Mouse (Mus musculus) liver, embryonic 13.5 days (tissue): ENCODE data around the gene Dlg3. TPM values are rescaled to one million over a fixed set of nuclear protein-coding genes. Genes with fewer than 3 reads are reported as not detected.
A peak's percentile ranks its signal among the peaks of the same experiment; 100 is the strongest.

ENCODE experiments used
- ATAC-seq: fragments of 200-750 bp; cut with Nextera tagmentation; 2 replicates; pipeline ENCODE4 v1.8.0; 2017; ENCODE audit warnings: low read depth, mild to moderate bottlenecking, moderate number of reproducible peaks, moderate library complexity
- DNase-seq: peaks from one replicate; pipeline ENCODE4 v3.0.0; 2022
- H3K27ac ChIP-seq: fragments of 300-500 bp; sonication (generic); 2 replicates; pipeline ENCODE4 v1.5.1; 2015; ENCODE audit warnings: moderate library complexity, mild to moderate bottlenecking, inconsistent platforms
- H3K27me3 ChIP-seq: fragments of 300-500 bp; sonication (generic); 2 replicates; pipeline ENCODE4 v1.6.1; 2015; ENCODE audit warnings: mild to moderate bottlenecking, inconsistent platforms
- H3K36me3 ChIP-seq: fragments of 300-500 bp; sonication (generic); 2 replicates; pipeline ENCODE4 v1.6.1; 2015; ENCODE audit warnings: mild to moderate bottlenecking, inconsistent platforms
- H3K4me1 ChIP-seq: fragments of 300-500 bp; sonication (generic); replicated peaks from 2 replicates; pipeline ENCODE4 v1.6.1; 2015; ENCODE audit warnings: inconsistent platforms
- H3K4me2 ChIP-seq: fragments of 300-500 bp; sonication (generic); 2 replicates; pipeline ENCODE4 v1.6.1; 2015; ENCODE audit warnings: inconsistent platforms, mild to moderate bottlenecking, moderate library complexity
- H3K4me3 ChIP-seq: fragments of 300-500 bp; sonication (generic); replicated peaks from 2 replicates; pipeline ENCODE4 v1.5.1; 2015; ENCODE audit warnings: mild to moderate bottlenecking, inconsistent platforms
- H3K9ac ChIP-seq: fragments of 300-500 bp; sonication (generic); 2 replicates; pipeline ENCODE4 v1.6.1; 2015; ENCODE audit warnings: mild to moderate bottlenecking, inconsistent platforms
- H3K9me3 ChIP-seq: fragments of 300-500 bp; sonication (generic); replicated peaks from 2 replicates; pipeline ENCODE4 v1.6.1; 2016; ENCODE audit warnings: inconsistent platforms
- WGBS: fragments of 180-500 bp; shearing (Covaris S2); methylation state at CpG from one replicate; pipeline ENCODE4 v1.1.7; 2015; ENCODE audit not compliant: insufficient replicate concordance; 5-methylcytosine and 5-hydroxymethylcytosine counted together
- polyA plus RNA-seq: library from polyadenylated mRNA; unstranded; fragments of >200 nt; fragmentation: Nextera tagmentation; extraction: Ambion mirVana; gene quantifications from 2 replicates; pipeline ENCODE4 v1.2.1, GENCODE M21; 2015

Gene Dlg3
- polyA plus RNA-seq: 0.28 and 0.44 TPM in 2 replicates

DNA sequence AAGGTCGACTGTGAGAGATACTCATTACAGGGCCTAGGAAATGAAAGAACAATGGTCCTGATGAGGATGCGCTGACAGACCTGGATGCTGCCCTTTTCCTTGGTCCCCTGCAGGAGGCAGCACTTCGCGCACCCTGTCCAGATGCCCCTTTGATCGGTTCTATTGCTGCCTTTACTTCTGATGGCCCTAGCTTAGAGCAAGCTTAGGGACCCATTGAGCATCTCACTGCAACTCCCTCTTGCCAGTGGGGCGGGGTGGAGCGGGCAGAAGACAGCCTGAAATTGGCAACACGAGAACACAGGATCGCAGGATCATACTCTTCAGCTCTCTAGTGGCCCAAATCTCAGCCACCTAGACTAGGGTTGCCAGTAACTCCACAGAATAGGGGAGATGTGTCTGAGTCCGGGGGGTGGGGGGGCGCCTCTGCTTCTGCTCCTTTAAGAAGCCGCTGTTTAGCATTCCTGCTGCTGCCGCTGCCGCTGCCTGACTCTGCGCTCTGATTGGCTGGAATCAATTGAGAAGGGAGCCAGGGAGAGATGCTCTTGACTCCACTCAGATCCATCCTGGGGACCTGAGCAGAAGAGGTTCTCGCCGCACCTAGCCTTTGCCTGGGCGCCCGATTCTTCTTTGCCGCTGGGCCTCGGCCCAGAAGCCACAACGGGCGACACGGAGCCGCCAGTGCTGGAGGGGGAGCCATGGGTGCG, at the start of gene Dlg3:
Gene Dlg3 (plus strand): TSS at position 542 of the 704 bp plus-strand sequence.
- Histone ChIP-seq H3K27me3 (peaks cover 36% of the 10 kb centered on the region), H3K36me3 (no peaks in the 10 kb centered on the region), H3K4me3 (peak within 1 kb of the TSS; percentile 18), H3K9me3 (no peaks in the 10 kb centered on the region), H3K27ac (no peak within 1 kb of the TSS), H3K4me2 (peak within 1 kb of the TSS; percentile 50), H3K9ac (no peak within 1 kb of the TSS), H3K4me1 (no peaks in the 10 kb centered on the region)
- DNase-seq: no peak
- no peak for ATAC-seq
- 12% methylated on average over 26 of the region's 26 CpGs for WGBS

DNA sequence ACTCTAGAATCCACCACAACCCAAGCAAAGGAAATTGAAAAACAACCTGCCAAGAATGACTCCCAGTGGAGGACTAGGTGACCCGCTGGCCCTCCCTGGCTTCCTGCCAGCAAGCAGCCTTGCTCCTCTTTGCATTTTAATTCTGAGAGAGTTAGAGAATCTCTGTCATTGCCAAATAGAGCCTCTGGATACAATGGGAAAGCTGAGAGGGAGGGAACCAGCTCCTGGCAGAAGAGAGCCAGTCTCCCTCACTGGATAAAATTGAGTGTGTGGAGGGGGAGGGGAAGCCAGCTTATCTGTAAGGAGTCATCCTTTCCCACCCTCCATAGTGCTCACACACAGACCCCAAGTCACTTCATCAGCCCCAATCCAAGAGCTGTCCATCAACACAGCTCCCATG, 38.6 kb upstream of the Dlg3 start:
- H3K36me3 ChIP-seq: peaks cover 34% of the 10 kb centered on the region
- H3K27me3 ChIP-seq: peaks cover 22% of the 10 kb centered on the region
- DNase-seq: no peak
- no peak overlapping the region for H3K4me2 ChIP-seq
- H3K4me3 ChIP-seq: no peak overlapping the region
- no peak for ATAC-seq
- no peaks in the 10 kb centered on the region for H3K4me1 ChIP-seq
- WGBS: 78% methylated on average over 1 of the region's 1 CpGs
- H3K9ac ChIP-seq: no peak overlapping the region
- no peak overlapping the region for H3K27ac ChIP-seq
- no peaks in the 10 kb centered on the region for H3K9me3 ChIP-seq

DNA sequence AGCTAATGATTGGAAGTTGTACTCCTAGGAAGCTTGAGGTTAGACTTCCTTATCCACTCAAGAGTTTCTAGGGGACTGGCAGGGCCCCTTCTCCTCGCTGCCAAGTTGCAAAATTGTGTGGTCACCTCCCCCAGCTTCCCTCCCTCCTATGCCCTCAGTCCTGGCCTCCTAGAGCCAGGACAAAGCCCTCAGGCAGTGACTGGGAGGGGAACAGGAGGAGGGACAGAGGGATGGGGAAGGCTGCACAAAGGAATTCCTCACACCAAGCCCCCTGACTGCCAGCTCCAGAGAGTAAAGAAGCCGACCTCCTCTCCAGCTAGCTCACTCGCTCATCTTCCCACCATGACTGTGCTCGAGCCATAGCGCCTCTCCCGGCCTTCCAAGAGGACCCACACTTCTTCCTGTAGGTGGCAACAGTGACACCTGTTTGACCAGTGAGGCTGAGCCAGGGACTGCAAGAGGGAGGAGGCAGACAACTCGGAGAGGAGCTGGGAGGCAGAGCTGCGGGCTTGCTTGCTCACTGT, 37.8 kb upstream of the Dlg3 start, which contains the start of gene Gdpd2:
Gene Gdpd2 (plus strand): TSS at position 209 of the 524 bp plus-strand sequence.
- Histone ChIP-seq H3K4me3 (no peak within 1 kb of the TSS), H3K36me3 (peaks cover 29% of the 10 kb centered on the region), H3K9me3 (no peaks in the 10 kb centered on the region), H3K4me2 (no peak within 1 kb of the TSS), H3K9ac (no peak within 1 kb of the TSS), H3K4me1 (no peaks in the 10 kb centered on the region), H3K27ac (no peak within 1 kb of the TSS), H3K27me3 (peaks cover 22% of the 10 kb centered on the region)
- no peak for DNase-seq
- 15% methylated on average over 8 of the region's 8 CpGs for WGBS
- no peak for ATAC-seq

DNA sequence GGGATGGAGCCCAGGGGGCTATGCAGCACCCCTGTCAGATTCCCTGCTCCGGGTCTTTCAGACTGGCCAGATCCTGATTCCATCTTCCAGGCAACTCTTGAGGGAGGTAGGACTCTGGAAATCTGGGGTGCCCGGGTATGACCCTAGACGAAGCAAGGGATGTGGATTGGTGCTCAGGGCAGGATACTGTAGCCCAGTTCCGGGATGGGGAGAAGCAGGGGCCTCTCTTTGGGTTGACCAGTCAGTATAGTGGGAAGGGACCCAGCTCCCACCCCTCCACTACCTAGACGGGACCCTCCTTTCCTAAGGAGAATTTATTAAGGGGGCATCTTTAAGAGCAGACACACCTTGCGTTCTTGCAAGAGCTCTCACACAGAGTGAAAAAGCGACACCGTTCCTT, 37.3 kb upstream of the Dlg3 start:
- H3K4me1 ChIP-seq: no peaks in the 10 kb centered on the region
- H3K4me3 ChIP-seq: no peak overlapping the region
- no peaks in the 10 kb centered on the region for H3K9me3 ChIP-seq
- ATAC-seq (no peak), DNase-seq (no peak)
- H3K4me2 ChIP-seq: no peak overlapping the region
- H3K27ac ChIP-seq: no peak overlapping the region
- WGBS: 36% methylated on average over 8 of the region's 8 CpGs
- peaks cover 22% of the 10 kb centered on the region for H3K27me3 ChIP-seq
- peaks cover 24% of the 10 kb centered on the region for H3K36me3 ChIP-seq
- H3K9ac ChIP-seq: no peak overlapping the region

DNA sequence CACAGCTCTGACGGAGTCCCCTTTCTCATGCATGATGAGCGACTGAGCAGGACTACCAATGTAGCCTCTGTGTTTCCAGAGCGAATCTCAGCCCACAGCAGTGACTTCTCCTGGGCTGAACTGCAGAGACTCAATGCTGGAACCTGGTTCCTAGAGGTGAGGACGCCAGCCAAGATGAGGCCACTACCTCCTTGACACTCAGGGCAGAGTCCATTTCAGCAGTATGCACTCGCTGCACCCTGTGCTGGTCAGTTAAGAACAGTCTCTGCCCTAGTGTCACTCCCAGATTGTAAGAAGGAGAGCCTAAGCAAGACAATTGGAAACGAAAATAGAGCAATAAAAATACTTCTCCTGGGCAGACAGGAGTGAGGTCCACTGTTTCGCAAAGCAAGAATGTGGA, 33.2 kb upstream of the Dlg3 start:
- Histone ChIP-seq H3K4me3 (no peak overlapping the region), H3K4me1 (no peaks in the 10 kb centered on the region), H3K36me3 (no peaks in the 10 kb centered on the region), H3K9ac (no peak overlapping the region), H3K9me3 (no peaks in the 10 kb centered on the region), H3K27ac (no peak overlapping the region), H3K27me3 (peaks cover 35% of the 10 kb centered on the region), H3K4me2 (no peak overlapping the region)
- WGBS: 57% methylated on average over 7 of the region's 7 CpGs
- DNase-seq (no peak), ATAC-seq (no peak)

DNA sequence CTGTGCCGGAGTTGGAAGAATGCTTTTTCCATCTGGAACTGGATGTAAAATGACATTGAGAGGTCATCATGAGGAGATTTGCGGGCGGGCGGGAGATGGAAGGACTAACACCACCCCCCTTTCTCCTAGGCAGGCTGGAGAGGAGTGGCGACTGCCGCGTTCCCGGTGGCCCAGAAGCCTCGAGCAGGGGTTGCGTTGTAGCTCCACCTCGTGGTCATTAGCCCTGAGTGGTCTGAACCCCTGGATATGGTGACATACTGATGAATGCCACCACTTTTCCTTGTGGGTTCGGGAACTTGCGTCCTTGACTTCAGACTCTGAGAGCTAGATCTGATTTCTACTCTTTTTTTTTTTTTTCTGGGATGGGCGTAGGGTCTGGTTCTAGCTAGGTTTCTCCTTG, 28.6 kb upstream of the Dlg3 start:
- peak; percentile 1 for DNase-seq
- Histone ChIP-seq H3K4me2 (peak overlapping the region; percentile 32), H3K27me3 (peaks cover 25% of the 10 kb centered on the region), H3K27ac (no peak overlapping the region), H3K36me3 (no peaks in the 10 kb centered on the region), H3K9ac (no peak overlapping the region), H3K4me1 (no peaks in the 10 kb centered on the region), H3K4me3 (no peak overlapping the region), H3K9me3 (no peaks in the 10 kb centered on the region)
- 19% methylated on average over 14 of the region's 14 CpGs for WGBS
- no peak for ATAC-seq

DNA sequence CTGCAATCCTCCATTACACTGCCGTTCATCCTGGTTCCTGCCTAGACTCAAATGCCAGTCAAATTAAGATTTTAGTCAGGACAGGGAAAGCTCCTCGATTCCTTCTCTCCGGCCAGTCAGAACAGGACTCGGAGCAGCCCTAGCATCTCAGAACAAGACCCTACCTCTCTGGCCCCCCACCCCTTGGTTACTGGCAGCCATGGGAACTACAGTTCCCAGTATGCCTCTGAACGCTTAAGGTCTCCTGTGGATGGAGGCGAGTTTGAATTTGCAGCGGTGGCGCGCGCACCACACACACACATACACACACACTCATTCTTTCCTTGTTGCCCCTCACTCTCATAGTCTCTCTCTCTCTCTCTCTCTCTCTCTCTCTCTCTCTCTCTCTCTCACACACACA, 28.1 kb upstream of the Dlg3 start:
- Histone ChIP-seq H3K27ac (no peak overlapping the region), H3K9ac (no peak overlapping the region), H3K36me3 (no peaks in the 10 kb centered on the region), H3K4me2 (peak overlapping the region; percentile 32), H3K27me3 (peaks cover 25% of the 10 kb centered on the region), H3K9me3 (no peaks in the 10 kb centered on the region), H3K4me3 (no peak overlapping the region), H3K4me1 (no peaks in the 10 kb centered on the region)
- WGBS: 31% methylated on average over 10 of the region's 10 CpGs
- ATAC-seq (no peak), DNase-seq (no peak)

DNA sequence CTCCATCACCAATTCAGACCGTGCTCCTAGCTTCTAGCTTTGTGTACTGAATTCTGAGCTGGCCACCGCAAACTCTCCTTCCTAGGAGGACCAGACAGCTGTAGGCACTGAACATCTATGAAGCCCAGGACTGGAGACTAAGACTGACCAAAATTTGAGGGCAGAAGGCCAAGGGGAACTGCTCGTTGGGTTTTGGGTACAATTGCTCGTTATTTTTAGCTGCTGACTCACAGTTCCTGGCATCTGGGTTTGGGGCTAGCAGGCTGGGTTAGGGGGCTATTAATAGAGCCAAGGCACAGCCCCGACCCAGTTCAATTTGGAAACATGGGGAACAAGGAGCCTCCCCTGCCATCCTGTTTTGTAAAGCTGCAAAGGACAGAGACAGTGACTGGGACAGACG, 26.7 kb upstream of the Dlg3 start:
- Histone ChIP-seq H3K27ac (no peak overlapping the region), H3K4me1 (no peaks in the 10 kb centered on the region), H3K9me3 (no peaks in the 10 kb centered on the region), H3K4me3 (no peak overlapping the region), H3K4me2 (no peak overlapping the region), H3K27me3 (peaks cover 22% of the 10 kb centered on the region), H3K9ac (no peak overlapping the region), H3K36me3 (no peaks in the 10 kb centered on the region)
- DNase-seq (no peak), ATAC-seq (no peak)
- 27% methylated on average over 6 of the region's 6 CpGs for WGBS

DNA sequence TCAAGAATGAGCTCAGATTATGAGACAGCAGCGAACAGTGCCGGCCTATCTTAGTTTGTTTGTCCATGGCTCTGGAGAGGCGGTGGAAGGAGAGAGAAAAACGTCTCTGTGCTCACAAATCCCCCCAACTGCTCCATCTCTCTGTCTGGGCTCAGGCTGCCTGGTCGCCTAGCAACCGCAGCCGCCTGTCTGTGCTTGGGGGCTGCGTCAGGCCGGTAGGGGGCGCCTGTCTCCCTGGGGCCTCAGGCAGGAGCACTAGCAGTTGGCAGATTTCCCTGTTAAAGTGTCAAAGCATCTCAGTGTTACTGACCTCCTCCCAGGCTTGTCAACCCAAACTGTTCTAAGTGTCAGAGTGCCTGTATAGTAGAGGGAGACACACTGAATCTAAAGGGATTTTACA, 25.6 kb upstream of the Dlg3 start:
- no peak overlapping the region for H3K27ac ChIP-seq
- H3K27me3 ChIP-seq: peaks cover 15% of the 10 kb centered on the region
- H3K4me3 ChIP-seq: no peak overlapping the region
- H3K9ac ChIP-seq: no peak overlapping the region
- no peaks in the 10 kb centered on the region for H3K9me3 ChIP-seq
- H3K36me3 ChIP-seq: no peaks in the 10 kb centered on the region
- H3K4me1 ChIP-seq: no peaks in the 10 kb centered on the region
- 11% methylated on average over 10 of the region's 10 CpGs for WGBS
- DNase-seq: peak; percentile 15
- no peak for ATAC-seq
- H3K4me2 ChIP-seq: no peak overlapping the region

DNA sequence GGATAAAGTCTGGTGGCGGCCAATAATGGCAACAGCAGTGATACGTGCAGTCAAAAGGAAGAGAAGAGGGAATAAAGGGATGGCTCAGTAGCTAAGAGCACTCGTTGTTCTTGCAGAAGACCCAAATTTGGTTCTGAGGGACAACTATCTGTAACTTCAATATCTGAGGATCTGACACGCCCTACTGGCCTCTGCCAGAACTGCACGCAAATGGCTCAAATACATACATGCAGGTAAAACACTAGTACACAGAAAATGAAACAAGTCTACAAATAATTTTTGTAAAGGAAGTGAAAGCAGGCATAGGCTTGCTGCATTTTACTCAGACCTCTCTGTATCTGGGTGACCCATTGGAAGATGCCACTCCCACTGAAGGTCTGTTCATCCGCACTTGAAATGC, 1.7 kb upstream of the Dlg3 start:
- DNase-seq: no peak
- Histone ChIP-seq H3K27ac (no peak overlapping the region), H3K36me3 (no peaks in the 10 kb centered on the region), H3K9me3 (no peaks in the 10 kb centered on the region), H3K4me3 (no peak overlapping the region), H3K9ac (no peak overlapping the region), H3K4me1 (no peaks in the 10 kb centered on the region), H3K4me2 (no peak overlapping the region), H3K27me3 (peaks cover 36% of the 10 kb centered on the region)
- ATAC-seq: no peak
- 67% methylated on average over 6 of the region's 6 CpGs for WGBS

DNA sequence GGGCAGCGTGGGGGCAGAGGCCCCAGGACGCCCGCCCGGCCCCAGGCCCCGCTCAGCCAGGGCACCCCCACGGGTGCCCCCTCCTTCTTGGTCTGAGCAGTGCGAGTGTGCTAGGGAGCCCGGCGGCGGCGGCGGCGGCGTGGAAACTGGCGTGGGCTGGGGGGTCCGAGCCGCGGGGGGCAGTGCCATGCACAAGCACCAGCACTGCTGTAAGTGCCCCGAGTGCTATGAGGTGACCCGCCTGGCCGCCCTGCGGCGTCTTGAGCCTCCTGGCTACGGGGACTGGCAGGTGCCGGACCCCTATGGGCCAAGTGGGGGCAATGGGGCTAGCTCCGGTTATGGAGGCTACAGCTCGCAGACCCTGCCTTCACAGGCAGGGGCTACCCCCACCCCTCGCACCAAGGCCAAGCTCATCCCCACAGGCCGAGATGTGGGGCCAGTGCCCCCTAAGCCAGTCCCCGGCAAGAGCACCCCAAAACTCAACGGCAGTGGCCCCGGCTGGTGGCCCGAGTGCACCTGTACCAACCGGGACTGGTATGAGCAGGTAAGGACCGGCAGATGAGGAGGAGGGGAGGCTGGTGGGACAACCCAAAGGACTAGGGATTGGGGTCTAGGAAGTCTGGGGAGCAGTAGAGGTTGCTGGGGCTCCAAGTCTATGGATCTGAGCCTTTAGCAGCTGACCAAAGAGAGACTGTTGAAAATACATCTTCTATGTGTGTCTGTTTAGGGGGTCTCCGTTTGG, 534 bp downstream of the Dlg3 start:
- Histone ChIP-seq H3K4me1 (no peaks in the 10 kb centered on the region), H3K36me3 (no peaks in the 10 kb centered on the region), H3K9me3 (no peaks in the 10 kb centered on the region), H3K9ac (no peak overlapping the region), H3K27ac (no peak overlapping the region), H3K4me2 (peak overlapping the region; percentile 50), H3K27me3 (peaks cover 36% of the 10 kb centered on the region), H3K4me3 (peak overlapping the region; percentile 18)
- ATAC-seq: no peak
- WGBS: 32% methylated on average over 21 of the region's 36 CpGs
- DNase-seq: no peak
